Mouse (Mus musculus) myocyte (in vitro differentiated cells): Measurements from ENCODE around the gene Syt1.

Experiments
- CEBPB ChIP-seq: IDR thresholded peaks from 2 replicates; pipeline ENCODE4 v1.6.1; 2011; ENCODE audit warnings: mild to moderate bottlenecking, moderate library complexity; ENCODE audit not compliant: poor library complexity, insufficient read depth, severe bottlenecking
- MYOD1 ChIP-seq, 3 experiments: IDR thresholded peaks; one replicate each; pipeline ENCODE4 v1.6.1; 2011; ENCODE audit warnings: control low read depth in 2 of 3, low read depth in 2 of 3, mild to moderate bottlenecking in 2 of 3, moderate library complexity in 1 of 3; ENCODE audit not compliant: insufficient read length in 2 of 3, control insufficient read depth in 1 of 3
- POLR2A ChIP-seq: IDR thresholded peaks from one replicate; pipeline ENCODE4 v1.6.1; 2011; ENCODE audit warnings: low read depth, mild to moderate bottlenecking, control low read depth, moderate library complexity; ENCODE audit not compliant: insufficient read length
- POLR2AphosphoS2 ChIP-seq: IDR thresholded peaks from one replicate; pipeline ENCODE4 v1.6.1; 2011; ENCODE audit warnings: low read depth, control low read depth; ENCODE audit not compliant: insufficient read length
- USF1 ChIP-seq: IDR thresholded peaks from one replicate; pipeline ENCODE4 v1.6.1; 2011; ENCODE audit warnings: low read depth, mild to moderate bottlenecking, control low read depth, moderate library complexity

- TF ChIP-seq POLR2AphosphoS2 (no peak), POLR2A (no peak), USF1 (no peak), MYOD1 (IDR thresholded peaks at IDR 0.05; ENCODE audit: control insufficient read depth in 1 of 3, insufficient read length in 2 of 3, low read depth in 2 of 3) (no peak), CEBPB (no peak)
Measured at GRCm38 (mm10) chr10:108448421-108448820, 562.4 kb downstream of the Syt1 start.
